Mouse (Mus musculus): ENCODE measurements around the gene Fbxl7.
"Not testable (repeated sequence)": the region's sequence is repeated elsewhere in the genome, so short reads cannot be mapped to it uniquely, and the experiment has no call there.

Fbxl7 gene

GRCm38 (mm10) chr15:26816931-26817330, 78.4 kb downstream of the Fbxl7 start:
- no peak for DNase-seq (ENCODE audit: extremely low read depth, insufficient read length, low spot score)

GRCm38 (mm10) chr15:26812856-26813255, 82.5 kb downstream of the Fbxl7 start:
- no peak for DNase-seq (ENCODE audit: extremely low read depth, insufficient read length, low spot score)

- no peak for DNase-seq (ENCODE audit: extremely low read depth, insufficient read length, low spot score)
Measured at GRCm38 (mm10) chr15:26809569-26809968, 85.8 kb downstream of the Fbxl7 start.

- no peak for DNase-seq (ENCODE audit: extremely low read depth, insufficient read length, low spot score)
Measured at GRCm38 (mm10) chr15:26804046-26804445, 91.3 kb downstream of the Fbxl7 start.

GRCm38 (mm10) chr15:26799457-26800021, 95.8 kb downstream of the Fbxl7 start:
- no peak for DNase-seq (ENCODE audit: extremely low read depth, insufficient read length, low spot score)

- no peak for DNase-seq (ENCODE audit: extremely low read depth, insufficient read length, low spot score)
Measured at GRCm38 (mm10) chr15:26795937-26796336, 99.4 kb downstream of the Fbxl7 start.

GRCm38 (mm10) chr15:26795518-26795917, 99.9 kb downstream of the Fbxl7 start:
- DNase-seq (ENCODE audit: extremely low read depth, insufficient read length, low spot score): no peak

GRCm38 (mm10) chr15:26787148-26787547, 108.2 kb downstream of the Fbxl7 start:
- no peak for DNase-seq (ENCODE audit: extremely low read depth, insufficient read length, low spot score)

GRCm38 (mm10) chr15:26780557-26780956, 114.8 kb downstream of the Fbxl7 start:
- DNase-seq (ENCODE audit: extremely low read depth, insufficient read length, low spot score): no peak

GRCm38 (mm10) chr15:26779129-26779528, 116.3 kb downstream of the Fbxl7 start:
- DNase-seq (ENCODE audit: extremely low read depth, insufficient read length, low spot score): no peak

GRCm38 (mm10) chr15:26775720-26776119, 119.7 kb downstream of the Fbxl7 start:
- DNase-seq (ENCODE audit: extremely low read depth, insufficient read length, low spot score): no peak

GRCm38 (mm10) chr15:26774895-26775294, 120.5 kb downstream of the Fbxl7 start:
- DNase-seq (ENCODE audit: extremely low read depth, insufficient read length, low spot score): no peak

GRCm38 (mm10) chr15:26761651-26762050, 133.7 kb downstream of the Fbxl7 start:
- no peak for DNase-seq (ENCODE audit: extremely low read depth, insufficient read length, low spot score)

GRCm38 (mm10) chr15:26748484-26748883, 146.9 kb downstream of the Fbxl7 start:
- no peak for DNase-seq (ENCODE audit: extremely low read depth, insufficient read length, low spot score)

GRCm38 (mm10) chr15:26732366-26732765, 163.0 kb downstream of the Fbxl7 start:
- DNase-seq (ENCODE audit: extremely low read depth, insufficient read length, low spot score): no peak

- no peak for DNase-seq (ENCODE audit: extremely low read depth, insufficient read length, low spot score)
Measured at GRCm38 (mm10) chr15:26730760-26731159, 164.6 kb downstream of the Fbxl7 start.

GRCm38 (mm10) chr15:26729341-26729740, 166.0 kb downstream of the Fbxl7 start:
- DNase-seq (ENCODE audit: extremely low read depth, insufficient read length, low spot score): not testable (repeated sequence)

GRCm38 (mm10) chr15:26718390-26719036, 176.9 kb downstream of the Fbxl7 start:
- DNase-seq (ENCODE audit: extremely low read depth, insufficient read length, low spot score): no peak

GRCm38 (mm10) chr15:26717952-26718351, 177.4 kb downstream of the Fbxl7 start:
- no peak for DNase-seq (ENCODE audit: extremely low read depth, insufficient read length, low spot score)

- no peak for DNase-seq (ENCODE audit: extremely low read depth, insufficient read length, low spot score)
Measured at GRCm38 (mm10) chr15:26716181-26716580, 179.2 kb downstream of the Fbxl7 start.

GRCm38 (mm10) chr15:26715635-26716034, 179.7 kb downstream of the Fbxl7 start:
- no peak for DNase-seq (ENCODE audit: extremely low read depth, insufficient read length, low spot score)

GRCm38 (mm10) chr15:26712271-26712670, 183.1 kb downstream of the Fbxl7 start:
- DNase-seq (ENCODE audit: extremely low read depth, insufficient read length, low spot score): no peak

- DNase-seq (ENCODE audit: extremely low read depth, insufficient read length, low spot score): no peak
Measured at GRCm38 (mm10) chr15:26704966-26705365, 190.4 kb downstream of the Fbxl7 start.
